Mouse (Mus musculus) kidney, embryonic 14.5 days (tissue): ENCODE results near the gene Olfr297. TPM values are rescaled to one million over a fixed set of nuclear protein-coding genes. Genes with fewer than 3 reads are reported as not detected.

ENCODE experiments used
- ATAC-seq: fragments of 200-750 bp; cut with Nextera tagmentation; 2 replicates; pipeline ENCODE4 v1.8.0; 2017; ENCODE audit warnings: moderate number of reproducible peaks, mild to moderate bottlenecking, moderate TSS enrichment, moderate library complexity; ENCODE audit not compliant: low FRiP score, low TSS enrichment
- H3K27ac ChIP-seq: fragments of 300-500 bp; sonication (generic); 2 replicates; pipeline ENCODE4 v1.5.1; 2014; ENCODE audit warnings: low read depth, mild to moderate bottlenecking, low read length, moderate library complexity, mixed read lengths
- H3K27me3 ChIP-seq: fragments of 300-500 bp; sonication (generic); 2 replicates; pipeline ENCODE4 v1.6.1; 2014; ENCODE audit warnings: mild to moderate bottlenecking, low read length; ENCODE audit not compliant: control insufficient read depth, insufficient read depth
- H3K36me3 ChIP-seq: fragments of 300-500 bp; sonication (generic); 2 replicates; pipeline ENCODE4 v1.6.1; 2014; ENCODE audit warnings: low read length, mixed read lengths; ENCODE audit not compliant: control insufficient read depth, insufficient read depth
- H3K4me1 ChIP-seq: fragments of 300-500 bp; sonication (generic); 2 replicates; pipeline ENCODE4 v1.6.1; 2014; ENCODE audit warnings: low read length, mixed read lengths; ENCODE audit not compliant: control insufficient read depth, insufficient read depth
- H3K4me2 ChIP-seq: fragments of 300-500 bp; sonication (generic); replicated peaks from 2 replicates; pipeline ENCODE4 v1.6.1; 2014; ENCODE audit warnings: low read depth, mild to moderate bottlenecking, low read length
- H3K4me3 ChIP-seq: fragments of 300-500 bp; sonication (generic); 2 replicates; pipeline ENCODE4 v1.5.1; 2014; ENCODE audit warnings: mild to moderate bottlenecking, low read length
- H3K9ac ChIP-seq: fragments of 300-500 bp; sonication (generic); 2 replicates; pipeline ENCODE4 v1.6.1; 2014; ENCODE audit warnings: low read depth, mild to moderate bottlenecking, low read length, moderate library complexity
- H3K9me3 ChIP-seq: fragments of 300-500 bp; sonication (generic); 2 replicates; pipeline ENCODE4 v1.6.1; 2016; ENCODE audit warnings: low read length; ENCODE audit not compliant: control insufficient read depth
- whole genome bisulfite sequencing: fragments of 180-500 bp; shearing (Covaris S2); extraction: QIAGEN DNeasy Blood & Tissue Kit; methylation state at CpG from one replicate; pipeline ENCODE4 v1.1.7; 2014; 5-methylcytosine and 5-hydroxymethylcytosine counted together
- polyA plus RNA-seq: library from polyadenylated mRNA; unstranded; fragments of >200 nt; fragmentation: Nextera tagmentation; extraction: Ambion mirVana; gene quantifications from 2 replicates; pipeline ENCODE4 v1.2.1, GENCODE M21; 2014

Olfr297 gene
- not detected in 2 replicates for polyA plus RNA-seq

GRCm38 (mm10) chr7:86519668-86520067, at the start of gene Olfr297:
Olfr297 (plus strand) TSS chr7:86519968.
- H3K4me3 ChIP-seq = no peak within 1 kb of the TSS
- no peak for ATAC-seq

GRCm38 (mm10) chr7:86492384-86492783, 27.4 kb upstream of the Olfr297 start, which contains the start of gene Olfr298:
Olfr298 (minus strand) TSS chr7:86492484.
- Histone ChIP-seq H3K27ac (no peak within 1 kb of the TSS), H3K4me1 (no peaks in the 10 kb centered on the region), H3K36me3 (no peaks in the 10 kb centered on the region), H3K4me3 (no peak within 1 kb of the TSS), H3K9me3 (no peaks in the 10 kb centered on the region), H3K9ac (no peak within 1 kb of the TSS), H3K4me2 (no peak within 1 kb of the TSS), H3K27me3 (no peaks in the 10 kb centered on the region)
- 95% methylated on average over 1 of the region's 1 CpGs for WGBS
- ATAC-seq = no peak

More at GRCm38 (mm10) chr7:86519668-86520067, at the start of gene Olfr297:
- Histone ChIP-seq H3K9ac (no peak within 1 kb of the TSS), H3K27ac (no peak within 1 kb of the TSS), H3K27me3 (no peaks in the 10 kb centered on the region), H3K36me3 (no peaks in the 10 kb centered on the region), H3K4me1 (no peaks in the 10 kb centered on the region), H3K9me3 (no peaks in the 10 kb centered on the region), H3K4me2 (no peak within 1 kb of the TSS)

Other genes starting within 250 kb of the Olfr297 start
- not detected in 2 replicates for gene Olfr310, start 242.8 kb upstream of the Olfr297 start, polyA plus RNA-seq
- gene Olfr309, start 206.3 kb upstream of the Olfr297 start, polyA plus RNA-seq = not detected in 2 replicates
- not detected in 2 replicates for gene Olfr308, start 194.3 kb upstream of the Olfr297 start, polyA plus RNA-seq
- gene Olfr307, start 182.4 kb upstream of the Olfr297 start, polyA plus RNA-seq = not detected in 2 replicates
- not detected in 2 replicates for gene Olfr305, start 153.0 kb upstream of the Olfr297 start, polyA plus RNA-seq
- not detected in 2 replicates for gene Olfr304, start 133.3 kb upstream of the Olfr297 start, polyA plus RNA-seq
- gene Olfr303, start 122.2 kb upstream of the Olfr297 start, polyA plus RNA-seq = not detected in 2 replicates
- not detected in 2 replicates for gene Olfr301, start 116.1 kb upstream of the Olfr297 start, polyA plus RNA-seq
- not detected in 2 replicates for gene Olfr299, start 60.0 kb upstream of the Olfr297 start, polyA plus RNA-seq
- gene Olfr298, start 27.5 kb upstream of the Olfr297 start, polyA plus RNA-seq = not detected in 2 replicates
- not detected in 2 replicates for gene Olfr295, start 63.9 kb downstream of the Olfr297 start, polyA plus RNA-seq
- gene Olfr294, start 96.7 kb downstream of the Olfr297 start, polyA plus RNA-seq = not detected in 2 replicates
- gene Olfr293, start 129.1 kb downstream of the Olfr297 start, polyA plus RNA-seq = not detected in 2 replicates
- not detected in 2 replicates for gene Olfr292, start 168.4 kb downstream of the Olfr297 start, polyA plus RNA-seq